Mouse (Mus musculus) 3134 (cell line): ENCODE data around the gene Gm10518.
"Not testable (repeated sequence)": the region's sequence is repeated elsewhere in the genome, so short reads cannot be mapped to it uniquely, and the experiment has no call there.

Experiments used
- DNase-seq: peaks from one replicate; pipeline ENCODE4 v3.0.0-alpha.2; 2011; ENCODE audit warnings: low spot score; ENCODE audit not compliant: insufficient read length; ENCODE audit errors: extremely low read depth

Gene Gm10518

GRCm38 (mm10) chr1:179802610-179803512, at the start of gene Gm10518:
TSS of gene Gm10518 (plus strand) at chr1:179803376.
- peak; percentile 81 for DNase-seq

GRCm38 (mm10) chr1:179756477-179756876, 46.7 kb upstream of the Gm10518 start:
- no peak for DNase-seq

- DNase-seq: no peak
Measured at GRCm38 (mm10) chr1:179760086-179760485, 43.1 kb upstream of the Gm10518 start.

- DNase-seq: no peak
Measured at GRCm38 (mm10) chr1:179760553-179760952, 42.6 kb upstream of the Gm10518 start.

GRCm38 (mm10) chr1:179776831-179777230, 26.3 kb upstream of the Gm10518 start:
- no peak for DNase-seq

- no peak for DNase-seq
Measured at GRCm38 (mm10) chr1:179784098-179784497, 19.1 kb upstream of the Gm10518 start.

- no peak for DNase-seq
Measured at GRCm38 (mm10) chr1:179785502-179785901, 17.7 kb upstream of the Gm10518 start.

- no peak for DNase-seq
Measured at GRCm38 (mm10) chr1:179787281-179787680, 15.9 kb upstream of the Gm10518 start.

- no peak for DNase-seq
Measured at GRCm38 (mm10) chr1:179798794-179799193, 4.4 kb upstream of the Gm10518 start.

- peak; percentile 99 for DNase-seq
Measured at GRCm38 (mm10) chr1:179803513-179804139, 450 bp downstream of the Gm10518 start, which contains the start of gene Ahctf1. TSS of gene Ahctf1 (minus strand) at chr1:179803680.

GRCm38 (mm10) chr1:179804140-179804881, 1.1 kb downstream of the Gm10518 start:
- no peak for DNase-seq

GRCm38 (mm10) chr1:179805751-179806150, 2.6 kb downstream of the Gm10518 start:
- DNase-seq: no peak

- DNase-seq: no peak
Measured at GRCm38 (mm10) chr1:179807468-179807867, 4.3 kb downstream of the Gm10518 start.

GRCm38 (mm10) chr1:179808300-179808699, 5.1 kb downstream of the Gm10518 start:
- DNase-seq: no peak

GRCm38 (mm10) chr1:179813385-179813784, 10.2 kb downstream of the Gm10518 start:
- DNase-seq: no peak

- no peak for DNase-seq
Measured at GRCm38 (mm10) chr1:179814616-179815015, 11.4 kb downstream of the Gm10518 start.

GRCm38 (mm10) chr1:179818490-179819278, 15.5 kb downstream of the Gm10518 start:
- DNase-seq: not testable (repeated sequence)

- no peak for DNase-seq
Measured at GRCm38 (mm10) chr1:179824549-179824948, 21.4 kb downstream of the Gm10518 start.

GRCm38 (mm10) chr1:179828051-179828450, 24.9 kb downstream of the Gm10518 start:
- no peak for DNase-seq

GRCm38 (mm10) chr1:179828900-179829299, 25.7 kb downstream of the Gm10518 start:
- DNase-seq: peak; percentile 65
